Mouse (Mus musculus): Measurements from ENCODE around the gene Eif1ad.

Eif1ad gene

DNA sequence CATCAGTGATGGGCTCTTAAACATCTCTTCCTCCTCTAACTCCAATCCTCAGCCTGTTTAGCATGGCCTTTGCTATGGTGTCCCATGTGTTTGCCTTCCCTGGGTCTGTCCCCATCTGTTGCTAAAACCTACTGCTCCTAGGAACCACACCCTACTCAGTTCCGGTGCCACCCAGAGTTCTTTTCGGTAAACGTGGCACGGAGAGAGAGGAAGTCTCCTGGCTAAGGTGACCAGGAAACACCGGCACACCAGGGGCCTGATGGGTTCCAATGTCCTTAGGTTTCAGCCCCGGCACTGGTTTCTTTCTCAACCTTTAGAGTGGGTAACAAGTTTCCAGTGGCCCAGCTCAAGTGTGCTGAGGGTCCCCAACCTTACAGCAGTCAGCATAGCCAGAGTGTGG lies 54.0 kb downstream of the Eif1ad start:
- no peak for DNase-seq

Data from cerebellum, postnatal 10 days (tissue).